Mouse (Mus musculus): ENCODE results near the gene Col6a6. TPM values are rescaled to one million over a fixed set of nuclear protein-coding genes. Genes with fewer than 3 reads are reported as not detected.

Gene Col6a6
- polyA plus RNA-seq, 1 experiment from 2014 or later: 1.1 TPM

- WGBS: 52% methylated on average over 5 of the region's 5 CpGs
- H3K4me1 ChIP-seq (ENCODE audit: insufficient read depth, low read length): peaks cover 8% of the 10 kb centered on the region
- no peaks in the 10 kb centered on the region for H3K36me3 ChIP-seq (ENCODE audit: insufficient read depth, low read length)
- no peak overlapping the region for H3K4me2 ChIP-seq (replicated peaks; ENCODE audit: low read depth, low read length)
- H3K27me3 ChIP-seq (ENCODE audit: insufficient read depth, low read length): no peaks in the 10 kb centered on the region
- H3K9ac ChIP-seq (replicated peaks; ENCODE audit: low read length): no peak overlapping the region
- H3K4me3 ChIP-seq (ENCODE audit: low read length): no peak overlapping the region
- H3K27ac ChIP-seq (ENCODE audit: low read length): no peak overlapping the region
- H3K9me3 ChIP-seq (ENCODE audit: low read length): no peaks in the 10 kb centered on the region
- ATAC-seq (ENCODE audit: low FRiP score, low TSS enrichment): no peak
Measured at GRCm38 (mm10) chr9:105839147-105839515, 11.2 kb upstream of the Col6a6 start.

GRCm38 (mm10) chr9:105838396-105839146 is 10.6 kb upstream of the Col6a6 start:
- Histone ChIP-seq H3K36me3 (ENCODE audit: insufficient read depth, low read length) (no peaks in the 10 kb centered on the region), H3K4me2 (replicated peaks; ENCODE audit: low read depth, low read length) (no peak overlapping the region), H3K27ac (ENCODE audit: low read length) (no peak overlapping the region), H3K4me3 (ENCODE audit: low read length) (no peak overlapping the region), H3K27me3 (ENCODE audit: insufficient read depth, low read length) (no peaks in the 10 kb centered on the region), H3K9ac (replicated peaks; ENCODE audit: low read length) (no peak overlapping the region), H3K4me1 (ENCODE audit: insufficient read depth, low read length) (peaks cover 8% of the 10 kb centered on the region), H3K9me3 (ENCODE audit: low read length) (no peaks in the 10 kb centered on the region)
- WGBS: 81% methylated on average over 4 of the region's 4 CpGs
- no peak for ATAC-seq (ENCODE audit: low FRiP score, low TSS enrichment)

- 38% methylated on average over 7 of the region's 7 CpGs for WGBS
- no peak for ATAC-seq (ENCODE audit: low FRiP score, low TSS enrichment)
- Histone ChIP-seq H3K27me3 (ENCODE audit: insufficient read depth, low read length) (no peaks in the 10 kb centered on the region), H3K9me3 (ENCODE audit: low read length) (no peaks in the 10 kb centered on the region), H3K4me3 (ENCODE audit: low read length) (no peak overlapping the region), H3K36me3 (ENCODE audit: insufficient read depth, low read length) (no peaks in the 10 kb centered on the region), H3K4me2 (replicated peaks; ENCODE audit: low read depth, low read length) (peak overlapping the region; percentile 42), H3K27ac (ENCODE audit: low read length) (peak overlapping the region; percentile 24; the same call in 1 of the 2 replicates), H3K4me1 (ENCODE audit: insufficient read depth, low read length) (peaks cover 8% of the 10 kb centered on the region), H3K9ac (replicated peaks; ENCODE audit: low read length) (no peak overlapping the region)
Measured at GRCm38 (mm10) chr9:105835587-105835986, 7.6 kb upstream of the Col6a6 start.

GRCm38 (mm10) chr9:105834799-105835198 is 6.8 kb upstream of the Col6a6 start:
- WGBS: 7% methylated on average over 4 of the region's 4 CpGs

GRCm38 (mm10) chr9:105831291-105831690 is 3.3 kb upstream of the Col6a6 start:
- Histone ChIP-seq H3K27me3 (ENCODE audit: insufficient read depth, low read length) (0 out of 2 replicates have a peak, but pooled peaks cover 4% of the 10 kb centered on the region), H3K36me3 (ENCODE audit: insufficient read depth, low read length) (no peaks in the 10 kb centered on the region), H3K27ac (ENCODE audit: low read length) (no peak overlapping the region), H3K4me1 (ENCODE audit: insufficient read depth, low read length) (peaks cover 17% of the 10 kb centered on the region), H3K4me2 (replicated peaks; ENCODE audit: low read depth, low read length) (no peak overlapping the region), H3K4me3 (ENCODE audit: low read length) (no peak overlapping the region), H3K9ac (replicated peaks; ENCODE audit: low read length) (no peak overlapping the region), H3K9me3 (ENCODE audit: low read length) (no peaks in the 10 kb centered on the region)
- no peak for ATAC-seq (ENCODE audit: low FRiP score, low TSS enrichment)
- WGBS: 84% methylated on average over 9 of the region's 9 CpGs

More at GRCm38 (mm10) chr9:105834799-105835198, 6.8 kb upstream of the Col6a6 start:
- Histone ChIP-seq H3K9ac (replicated peaks; ENCODE audit: low read length) (no peak overlapping the region), H3K27me3 (ENCODE audit: insufficient read depth, low read length) (no peaks in the 10 kb centered on the region), H3K4me2 (replicated peaks; ENCODE audit: low read depth, low read length) (peak overlapping the region; percentile 42; the same call in 1 of the 2 replicates), H3K36me3 (ENCODE audit: insufficient read depth, low read length) (no peaks in the 10 kb centered on the region), H3K4me1 (ENCODE audit: insufficient read depth, low read length) (peaks cover 8% of the 10 kb centered on the region), H3K4me3 (ENCODE audit: low read length) (no peak overlapping the region), H3K27ac (ENCODE audit: low read length) (no peak overlapping the region), H3K9me3 (ENCODE audit: low read length) (no peaks in the 10 kb centered on the region)
- ATAC-seq (ENCODE audit: low FRiP score, low TSS enrichment): peak; percentile 72; the same call in 1 of the 2 replicates

GRCm38 (mm10) chr9:105827076-105827647 is 798 bp downstream of the Col6a6 start:
- WGBS: 64% methylated on average over 8 of the region's 8 CpGs
- H3K9me3 ChIP-seq (ENCODE audit: low read length): no peaks in the 10 kb centered on the region
- 0 out of 2 replicates have a peak, but pooled peaks cover 4% of the 10 kb centered on the region for H3K27me3 ChIP-seq (ENCODE audit: insufficient read depth, low read length)
- H3K4me1 ChIP-seq (ENCODE audit: insufficient read depth, low read length): peaks cover 9% of the 10 kb centered on the region
- H3K9ac ChIP-seq (replicated peaks; ENCODE audit: low read length): no peak overlapping the region
- H3K4me2 ChIP-seq (replicated peaks; ENCODE audit: low read depth, low read length): no peak overlapping the region
- no peak overlapping the region for H3K27ac ChIP-seq (ENCODE audit: low read length)
- no peaks in the 10 kb centered on the region for H3K36me3 ChIP-seq (ENCODE audit: insufficient read depth, low read length)
- H3K4me3 ChIP-seq (ENCODE audit: low read length): no peak overlapping the region
- ATAC-seq (ENCODE audit: low FRiP score, low TSS enrichment): no peak

- no peaks in the 10 kb centered on the region for H3K27me3 ChIP-seq (ENCODE audit: insufficient read depth, low read length)
- no peaks in the 10 kb centered on the region for H3K36me3 ChIP-seq (ENCODE audit: insufficient read depth, low read length)
- H3K4me3 ChIP-seq (ENCODE audit: low read length): no peak overlapping the region
- no peak overlapping the region for H3K27ac ChIP-seq (ENCODE audit: low read length)
- H3K9ac ChIP-seq (replicated peaks; ENCODE audit: low read length): no peak overlapping the region
- no peaks in the 10 kb centered on the region for H3K9me3 ChIP-seq (ENCODE audit: low read length)
- no peak overlapping the region for H3K4me2 ChIP-seq (replicated peaks; ENCODE audit: low read depth, low read length)
- ATAC-seq (ENCODE audit: low FRiP score, low TSS enrichment): no peak
- H3K4me1 ChIP-seq (ENCODE audit: insufficient read depth, low read length): no peaks in the 10 kb centered on the region
- WGBS: 87% methylated on average over 6 of the region's 6 CpGs
Measured at GRCm38 (mm10) chr9:105820711-105821110, 7.2 kb downstream of the Col6a6 start.

- Histone ChIP-seq H3K27me3 (ENCODE audit: insufficient read depth, low read length) (no peaks in the 10 kb centered on the region), H3K4me3 (ENCODE audit: low read length) (no peak overlapping the region), H3K9ac (replicated peaks; ENCODE audit: low read length) (no peak overlapping the region), H3K4me1 (ENCODE audit: insufficient read depth, low read length) (no peaks in the 10 kb centered on the region), H3K4me2 (replicated peaks; ENCODE audit: low read depth, low read length) (no peak overlapping the region), H3K27ac (ENCODE audit: low read length) (no peak overlapping the region), H3K9me3 (ENCODE audit: low read length) (no peaks in the 10 kb centered on the region), H3K36me3 (ENCODE audit: insufficient read depth, low read length) (no peaks in the 10 kb centered on the region)
- ATAC-seq (ENCODE audit: low FRiP score, low TSS enrichment): no peak
- WGBS: 80% methylated on average over 29 of the region's 29 CpGs
Measured at GRCm38 (mm10) chr9:105819155-105819709, 8.7 kb downstream of the Col6a6 start.

GRCm38 (mm10) chr9:105814436-105814835 is 13.5 kb downstream of the Col6a6 start:
- H3K9ac ChIP-seq (replicated peaks; ENCODE audit: low read length): no peak overlapping the region
- H3K36me3 ChIP-seq (ENCODE audit: insufficient read depth, low read length): no peaks in the 10 kb centered on the region
- no peak overlapping the region for H3K4me2 ChIP-seq (replicated peaks; ENCODE audit: low read depth, low read length)
- 67% methylated on average over 5 of the region's 5 CpGs for WGBS
- ATAC-seq (ENCODE audit: low FRiP score, low TSS enrichment): no peak
- no peak overlapping the region for H3K27ac ChIP-seq (ENCODE audit: low read length)
- no peak overlapping the region for H3K4me3 ChIP-seq (ENCODE audit: low read length)
- no peaks in the 10 kb centered on the region for H3K9me3 ChIP-seq (ENCODE audit: low read length)
- H3K4me1 ChIP-seq (ENCODE audit: insufficient read depth, low read length): peaks cover 7% of the 10 kb centered on the region
- H3K27me3 ChIP-seq (ENCODE audit: insufficient read depth, low read length): no peaks in the 10 kb centered on the region

GRCm38 (mm10) chr9:105811458-105811857 is 16.5 kb downstream of the Col6a6 start:
- Histone ChIP-seq H3K4me3 (ENCODE audit: low read length) (no peak overlapping the region), H3K9me3 (ENCODE audit: low read length) (no peaks in the 10 kb centered on the region), H3K36me3 (ENCODE audit: insufficient read depth, low read length) (no peaks in the 10 kb centered on the region), H3K4me2 (replicated peaks; ENCODE audit: low read depth, low read length) (no peak overlapping the region), H3K9ac (replicated peaks; ENCODE audit: low read length) (no peak overlapping the region), H3K4me1 (ENCODE audit: insufficient read depth, low read length) (peaks cover 7% of the 10 kb centered on the region), H3K27ac (ENCODE audit: low read length) (no peak overlapping the region), H3K27me3 (ENCODE audit: insufficient read depth, low read length) (no peaks in the 10 kb centered on the region)
- ATAC-seq (ENCODE audit: low FRiP score, low TSS enrichment): peak; percentile 42; the same call in 1 of the 2 replicates
- WGBS: 47% methylated on average over 7 of the region's 7 CpGs
